Mouse (Mus musculus): ENCODE measurements at regions not wholly inside any gene's neighbourhood (a gene's known extent, or its start where the extent isn't known, plus 50 kb on each side); places are given as distances from the start of the nearest gene placed in this dataset.
"Not testable (repeated sequence)": the region's sequence is repeated elsewhere in the genome, so short reads cannot be mapped to it uniquely, and the experiment has no call there.

GRCm38 (mm10) chr15:90308433-90308832 lies 84.3 kb downstream of the Alg10b start:
- not testable (repeated sequence) for TF ChIP-seq ZC3H11A (IDR thresholded peaks at IDR 0.05; ENCODE audit: borderline replicate concordance, low read depth, low read length); CHD2 (IDR thresholded peaks at IDR 0.05; ENCODE audit: low read depth, low read length); ZNF384 (IDR thresholded peaks at IDR 0.05; ENCODE audit: low read depth, low read length)
